Mouse (Mus musculus) right cerebral cortex, postnatal 14 days (tissue): Measurements from ENCODE around the gene Apc2.

Experiments used
- DNase-seq: peaks from one replicate; pipeline ENCODE4 v3.0.0; 2022

Gene Apc2

GRCm38 (mm10) chr10:80321670-80322581, 26.1 kb downstream of the Apc2 start:
- DNase-seq: no peak

- no peak for DNase-seq
Observed at GRCm38 (mm10) chr10:80322811-80323211, 27.0 kb downstream of the Apc2 start.

- DNase-seq: peak; percentile 60
Observed at GRCm38 (mm10) chr10:80323261-80324119, 27.7 kb downstream of the Apc2 start.

- DNase-seq: no peak
Observed at GRCm38 (mm10) chr10:80324120-80325037, 28.6 kb downstream of the Apc2 start.

GRCm38 (mm10) chr10:80325045-80325444, 29.3 kb downstream of the Apc2 start:
- DNase-seq: no peak

GRCm38 (mm10) chr10:80329273-80330081, 33.7 kb downstream of the Apc2 start, which contains the start of the genes Pcsk4 and Reep6:
TSS of gene Pcsk4 (minus strand) at chr10:80329498.
TSS of gene Reep6 (plus strand) at chr10:80329953.
- DNase-seq: peak; percentile 92

GRCm38 (mm10) chr10:80330084-80330483, 34.3 kb downstream of the Apc2 start:
- DNase-seq: no peak

GRCm38 (mm10) chr10:80330888-80331287, 35.1 kb downstream of the Apc2 start:
- no peak for DNase-seq

GRCm38 (mm10) chr10:80331636-80332524, 36.1 kb downstream of the Apc2 start:
- no peak for DNase-seq

GRCm38 (mm10) chr10:80332525-80332989, 36.8 kb downstream of the Apc2 start:
- no peak for DNase-seq

- no peak for DNase-seq
Observed at GRCm38 (mm10) chr10:80336263-80336662, 40.5 kb downstream of the Apc2 start.

- DNase-seq: peak; percentile 89
Observed at GRCm38 (mm10) chr10:80339941-80340750, 44.4 kb downstream of the Apc2 start.

- no peak for DNase-seq
Observed at GRCm38 (mm10) chr10:80341026-80341425, 45.2 kb downstream of the Apc2 start.

- DNase-seq: no peak
Observed at GRCm38 (mm10) chr10:80341491-80342304, 45.9 kb downstream of the Apc2 start.

GRCm38 (mm10) chr10:80342305-80342748, 46.5 kb downstream of the Apc2 start:
- DNase-seq: no peak

- DNase-seq: no peak
Observed at GRCm38 (mm10) chr10:80342749-80343424, 47.1 kb downstream of the Apc2 start.

- DNase-seq: no peak
Observed at GRCm38 (mm10) chr10:80343425-80343895, 47.7 kb downstream of the Apc2 start.
